Comparison of ENCODE assay signal across 8 mouse cellular contexts in genomic region chr9:80351678-80352331, GRCm38 (mm10).
A peak's percentile ranks its signal among the peaks of the same experiment; 100 is the strongest.
DNase-seq lines count a peak whose midpoint lies in the region; ATAC-seq and TF ChIP-seq lines count a peak whose summit lies in the region.

No protein-coding gene starts in this region.

- no peak for DNase-seq in gastrocnemius, adult 2 months
- DNase-seq in gastrocnemius, postnatal 10 days = no peak
- DNase-seq in A20 (ENCODE audit: low read depth, low spot score) = peak; percentile 64
- DNase-seq in forebrain, embryonic 14.5 days (ENCODE audit: low spot score) = peak; percentile 68
- no peak for DNase-seq in spleen, postnatal 4 days (ENCODE audit: low spot score in 2 of 2)
- no peak for DNase-seq in urinary bladder, adult 18-20 months (ENCODE audit: low spot score in 2 of 2)
- DNase-seq in natural killer cell, adult 2 months (ENCODE audit: low spot score in 2 of 2) = no peak

- ATAC-seq in forebrain, embryonic 14.5 days = peak; percentile 87
- ATAC-seq in liver, embryonic 15.5 days (ENCODE audit: insufficient read depth) = no peak

- H3K27me3 ChIP-seq in forebrain, embryonic 14.5 days (replicated peaks; ENCODE audit: control insufficient read depth, insufficient read depth, low read length) = no peaks in the 10 kb centered on the region
- H3K27me3 ChIP-seq in liver, embryonic 15.5 days = no peaks in the 10 kb centered on the region

- TF ChIP-seq CTCF in gastrocnemius, adult 2 months (IDR thresholded peaks at IDR 0.05) = no peak

- WGBS in forebrain, embryonic 14.5 days = 10% methylated on average over 20 of the region's 20 CpGs
- WGBS in liver, embryonic 15.5 days (ENCODE audit: insufficient replicate concordance) = 50% methylated on average over 20 of the region's 20 CpGs

- intact Hi-C loops in gastrocnemius, adult 2 months (cut with DNase I) = no loop called here

- H3K4me1 ChIP-seq in forebrain, embryonic 14.5 days (ENCODE audit: control insufficient read depth, insufficient read depth, low read length) = no peaks in the 10 kb centered on the region
- no peaks in the 10 kb centered on the region for H3K4me1 ChIP-seq in liver, embryonic 15.5 days (replicated peaks)

- H3K36me3 ChIP-seq in forebrain, embryonic 14.5 days (ENCODE audit: control insufficient read depth, insufficient read depth, low read length) = no peaks in the 10 kb centered on the region
- H3K36me3 ChIP-seq in liver, embryonic 15.5 days (replicated peaks) = no peaks in the 10 kb centered on the region

- H3K4me2 ChIP-seq in forebrain, embryonic 14.5 days (ENCODE audit: low read length) = peak overlapping the region; percentile 43
- peak overlapping the region; percentile 14; the same call in 1 of the 2 replicates for H3K4me2 ChIP-seq in liver, embryonic 15.5 days

- H3K27ac ChIP-seq in gastrocnemius, adult 2 months = no peak overlapping the region; the same call in 1 of the 2 replicates
- H3K27ac ChIP-seq in forebrain, embryonic 14.5 days (ENCODE audit: low read depth, low read length) = no peak overlapping the region
- H3K27ac ChIP-seq in liver, embryonic 15.5 days (replicated peaks) = no peak overlapping the region

- H3K9ac ChIP-seq in forebrain, embryonic 14.5 days (ENCODE audit: low read length) = no peak overlapping the region
- H3K9ac ChIP-seq in liver, embryonic 15.5 days = no peak overlapping the region

- peak overlapping the region; percentile 41 for H3K4me3 ChIP-seq in gastrocnemius, adult 2 months
- peak overlapping the region; percentile 0; the same call in 1 of the 2 replicates for H3K4me3 ChIP-seq in forebrain, embryonic 14.5 days (ENCODE audit: low read depth, low read length)
- H3K4me3 ChIP-seq in liver, embryonic 15.5 days (replicated peaks) = no peak overlapping the region

- no peaks in the 10 kb centered on the region for H3K9me3 ChIP-seq in forebrain, embryonic 14.5 days (replicated peaks; ENCODE audit: control insufficient read depth, low read length)
- no peaks in the 10 kb centered on the region for H3K9me3 ChIP-seq in liver, embryonic 15.5 days (replicated peaks)

Comparison
In these comparisons a context has a peak if more than half of its experiments do, and no peak if none do; other contexts are left out.
1. DNase-seq: peak in A20 (single experiment) and forebrain, embryonic 14.5 days (single experiment); none in gastrocnemius, adult 2 months (single experiment), gastrocnemius, postnatal 10 days (single experiment), spleen, postnatal 4 days (0 of 2), urinary bladder, adult 18-20 months (0 of 2) and natural killer cell, adult 2 months (0 of 2).